Mouse (Mus musculus) frontal cortex, postnatal 10 days (tissue): ENCODE measurements at regions not wholly inside any gene's neighbourhood (a gene's known extent, or its start where the extent isn't known, plus 50 kb on each side); places are given as distances from the start of the nearest gene placed in this dataset.

Experiments used
- DNase-seq, 2 experiments: peaks; one replicate each; pipeline ENCODE4 v3.0.0; 2022; ENCODE audit warnings: low spot score in 2 of 2, mixed read lengths in 1 of 2

DNA sequence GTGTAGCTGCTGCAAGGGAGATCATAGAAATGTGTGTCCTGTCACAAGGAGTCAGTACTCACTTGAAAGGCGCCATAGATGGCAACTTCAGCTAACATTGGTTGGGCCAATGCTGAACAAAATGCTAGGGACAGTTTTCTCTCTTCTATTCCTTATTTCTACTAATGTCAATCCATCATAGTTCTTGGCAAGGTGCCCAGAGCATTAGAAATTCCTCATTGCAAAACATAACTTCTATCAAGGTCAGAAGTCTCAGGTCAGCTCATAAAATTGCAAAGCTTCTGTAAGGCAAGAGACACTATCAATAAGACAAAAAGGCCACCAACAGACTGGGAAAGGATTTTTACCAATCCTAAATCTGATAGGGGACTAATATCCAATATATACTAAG is 106.3 kb downstream of the D1Ertd622e start:
- DNase-seq = no peak

DNA sequence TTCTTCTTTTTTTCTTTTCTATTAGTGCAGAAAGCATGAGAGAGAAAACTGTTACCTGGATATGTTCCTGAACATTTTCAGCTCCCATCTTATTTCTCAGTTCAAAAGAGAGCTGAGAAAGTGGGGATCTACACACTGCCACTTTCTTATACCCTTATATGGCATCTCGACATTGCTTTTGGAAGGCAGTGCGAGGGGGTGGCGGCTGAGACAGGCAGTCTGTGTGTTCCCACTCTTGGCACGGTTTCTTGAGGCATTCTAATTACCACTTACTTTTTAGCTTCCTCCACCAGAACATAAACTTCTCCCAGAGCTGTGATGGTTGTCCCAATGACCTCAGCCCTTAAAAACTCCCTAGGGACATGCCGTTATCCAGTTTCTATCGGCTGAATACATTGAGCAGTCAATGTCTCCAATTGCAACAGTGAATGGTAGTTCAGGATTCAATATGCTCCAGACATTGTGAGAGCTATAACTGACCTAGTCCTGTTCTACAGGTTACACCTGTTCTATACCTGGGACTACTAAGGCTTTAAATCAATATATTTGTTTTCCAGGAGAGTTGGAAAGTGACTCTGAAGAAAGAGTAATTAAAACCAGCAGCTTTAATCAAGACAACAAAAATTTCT is 106.8 kb downstream of the D1Ertd622e start:
- peak; percentile 32 to 69 for DNase-seq

DNA sequence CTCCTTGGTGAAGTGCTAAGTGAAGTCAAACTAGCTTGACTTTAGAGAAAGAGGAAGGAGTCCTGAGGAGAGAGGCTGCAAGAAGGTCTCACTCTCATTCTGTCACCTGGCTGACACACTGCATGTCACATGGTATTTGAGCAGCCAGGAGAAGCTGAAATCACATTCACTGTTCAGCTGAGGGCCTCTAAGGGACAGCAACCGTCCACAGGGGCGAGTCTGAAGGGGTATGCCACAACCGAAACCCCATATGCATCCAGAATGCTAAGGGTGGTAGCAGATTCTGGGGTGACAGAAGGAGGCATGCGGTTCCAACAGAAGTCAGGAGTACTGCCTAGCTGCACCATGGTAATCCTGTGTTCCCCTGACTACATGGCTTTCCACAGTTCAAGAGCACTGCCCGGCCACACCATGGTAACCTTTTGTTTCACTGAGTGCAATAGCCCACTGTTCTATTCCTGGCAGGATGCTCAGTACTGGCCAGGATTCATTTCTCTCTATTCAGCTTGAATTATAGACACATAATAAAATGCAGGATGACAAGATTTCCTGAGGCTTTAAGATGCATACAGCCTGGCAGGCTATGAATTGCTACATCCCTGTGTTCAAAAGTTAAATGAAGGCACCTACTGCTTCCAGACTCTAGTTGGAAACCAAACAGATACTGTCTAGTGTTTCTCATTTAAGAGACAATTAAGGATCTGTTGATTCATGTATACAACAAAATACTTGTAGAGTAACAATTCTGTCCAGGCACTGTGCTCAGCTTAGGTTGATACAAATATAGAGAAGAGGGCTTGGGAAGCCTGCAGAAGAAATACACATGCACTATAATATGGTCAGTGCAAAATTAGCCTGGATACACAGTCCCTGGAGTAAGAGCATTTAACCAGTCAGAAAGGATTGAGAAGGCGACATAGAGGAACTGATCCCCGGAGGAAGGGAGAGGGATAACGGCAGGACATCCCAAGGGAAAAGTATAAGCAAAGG is 108.1 kb downstream of the D1Ertd622e start:
- no peak for DNase-seq

DNA sequence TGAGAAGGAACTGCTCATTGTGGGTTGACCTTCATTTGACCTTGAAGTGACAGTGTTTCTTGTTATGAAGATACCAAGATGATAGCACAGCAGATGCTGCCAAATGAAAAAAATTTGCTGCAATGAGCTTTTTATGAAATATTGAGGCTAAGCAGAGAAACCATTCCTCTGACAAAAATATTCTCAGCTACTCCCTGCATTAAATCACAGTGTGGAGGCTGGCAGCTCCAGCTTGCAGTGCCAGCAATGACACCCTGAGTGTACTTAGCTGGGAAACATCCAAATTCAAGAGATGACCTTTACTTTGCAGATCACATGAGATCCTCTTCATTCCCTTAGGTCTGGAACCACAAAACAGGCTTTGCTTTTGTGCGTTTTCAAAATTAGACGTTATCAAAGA is 109.0 kb downstream of the D1Ertd622e start:
- no peak for DNase-seq

DNA sequence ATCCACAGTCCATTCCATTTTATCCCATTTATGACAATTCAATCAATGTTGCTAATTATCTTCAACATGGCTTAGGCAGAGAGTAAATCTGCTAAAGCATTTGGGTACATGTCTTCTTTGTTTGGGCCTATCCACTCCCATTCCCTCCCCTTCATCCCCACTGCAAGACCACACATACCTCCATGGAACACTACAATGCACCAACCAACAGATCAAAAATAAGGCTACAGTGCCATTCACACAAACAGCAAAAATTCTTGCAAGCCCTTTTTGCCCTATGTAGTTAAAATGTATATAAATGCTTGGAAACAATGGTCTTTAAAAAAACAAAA is 120.7 kb downstream of the D1Ertd622e start:
- no peak for DNase-seq

DNA sequence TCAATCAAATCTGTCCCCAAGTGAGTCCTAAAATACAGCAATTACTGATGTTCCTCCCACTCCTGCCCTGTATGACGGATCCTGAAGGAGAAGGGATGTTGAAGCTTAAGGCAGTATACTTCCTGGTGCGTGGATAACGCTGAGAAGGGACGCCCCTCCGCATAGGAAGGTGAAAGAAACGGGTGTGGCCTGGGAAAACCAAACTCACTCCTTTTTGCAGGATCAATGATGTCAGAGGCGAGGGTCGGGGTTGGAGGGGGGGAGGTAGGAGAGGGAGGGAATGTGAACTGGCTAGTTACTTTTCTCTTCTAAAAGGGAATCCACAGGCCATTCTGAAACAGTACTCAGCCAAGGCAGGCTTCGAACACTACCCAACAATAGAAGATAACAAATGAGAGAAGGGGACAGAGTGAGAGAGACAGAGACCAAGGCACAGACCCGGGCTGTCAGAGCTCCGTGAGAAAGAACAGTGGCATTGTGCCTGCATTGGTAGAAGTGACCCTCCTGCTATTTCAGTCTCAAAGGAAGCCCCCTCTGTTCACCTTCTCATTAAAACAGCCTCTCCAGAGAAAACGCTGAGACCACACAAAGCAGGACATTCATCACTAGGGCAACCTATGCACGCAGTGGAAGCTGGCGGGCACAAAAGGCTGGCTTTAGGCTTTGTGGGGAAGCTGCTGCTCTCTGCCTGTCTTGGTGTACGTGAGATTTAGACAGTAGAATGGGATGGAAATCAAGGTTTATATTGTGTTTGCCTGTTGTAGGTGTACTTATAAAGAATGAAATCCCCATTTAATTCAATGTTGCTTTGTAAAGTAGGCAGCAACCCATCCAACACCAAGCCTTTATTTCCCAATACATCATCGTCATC is 121.3 kb downstream of the D1Ertd622e start:
- DNase-seq = no peak

DNA sequence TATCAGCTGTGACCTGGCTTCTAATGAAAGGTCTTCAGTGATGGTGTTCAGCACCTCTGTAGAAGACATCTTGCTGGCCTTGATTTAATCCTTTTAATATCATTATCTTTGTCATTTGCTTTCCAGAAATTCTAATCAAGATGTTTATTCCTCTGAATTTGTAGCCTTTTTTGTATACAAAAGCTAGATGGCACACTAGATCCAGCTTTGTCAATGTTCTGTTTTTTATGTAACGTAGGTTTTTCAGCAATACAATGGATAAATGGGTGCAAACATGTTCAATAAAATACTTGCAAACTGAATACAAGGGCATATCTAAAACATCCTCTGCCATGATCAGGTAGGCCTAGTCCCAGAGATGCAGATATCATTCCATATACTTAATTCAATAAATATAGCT is 165.0 kb downstream of the D1Ertd622e start:
- no peak for DNase-seq

DNA sequence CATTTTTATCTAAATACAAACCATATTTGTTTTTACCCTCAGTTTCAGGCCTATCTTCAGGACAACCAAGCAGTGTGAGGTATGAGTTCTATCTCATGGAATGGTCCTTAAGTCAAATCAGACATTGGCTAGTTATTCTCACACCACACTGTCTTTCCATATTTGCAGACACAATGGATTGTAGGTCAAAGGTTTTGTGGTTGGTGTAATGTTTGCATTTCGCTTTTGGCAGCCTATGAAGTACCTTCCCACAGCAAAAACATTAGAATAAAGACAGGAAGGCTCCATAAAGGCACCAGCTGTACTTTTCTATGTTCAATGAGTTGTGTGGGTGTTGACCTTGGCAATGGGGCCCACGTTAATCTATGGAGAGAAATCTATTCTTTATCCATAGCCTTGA is 182.0 kb downstream of the D1Ertd622e start:
- DNase-seq = no peak
